Mouse (Mus musculus): Measurements from ENCODE around the gene Eif3f. TPM values are rescaled to one million over a fixed set of nuclear protein-coding genes. Genes with fewer than 3 reads are reported as not detected.

The Eif3f gene
- polyA plus RNA-seq, 1 experiment from 2014 or later = 34.6 TPM

- Histone ChIP-seq H3K4me3 (ENCODE audit: low read depth, low read length) (no peak overlapping the region), H3K4me1 (ENCODE audit: insufficient read depth) (no peaks in the 10 kb centered on the region), H3K4me2 (ENCODE audit: low read depth, low read length) (no peak overlapping the region), H3K27me3 (ENCODE audit: insufficient read depth, low read length) (no peaks in the 10 kb centered on the region), H3K36me3 (replicated peaks; ENCODE audit: insufficient read depth, low read length) (no peaks in the 10 kb centered on the region), H3K9me3 (ENCODE audit: low read length) (no peaks in the 10 kb centered on the region), H3K27ac (ENCODE audit: low read depth) (no peak overlapping the region), H3K9ac (replicated peaks) (no peak overlapping the region)
- TF ChIP-seq EP300 (IDR thresholded peaks at IDR 0.05; ENCODE audit: low read depth) (no peak), CTCF (IDR thresholded peaks at IDR 0.05; ENCODE audit: low read depth) (no peak)
- DNase-seq (no peak), ATAC-seq (no peak)
- WGBS (ENCODE audit: insufficient replicate concordance) = 65% methylated on average over 2 of the region's 3 CpGs
These were observed 51.9 kb downstream of the Eif3f start for GRCm38 (mm10) chr7:108985934-108986708.

- Histone ChIP-seq H3K27me3 (ENCODE audit: insufficient read depth, low read length) (no peaks in the 10 kb centered on the region), H3K9ac (replicated peaks) (no peak overlapping the region), H3K4me3 (ENCODE audit: low read depth, low read length) (no peak overlapping the region), H3K4me1 (ENCODE audit: insufficient read depth) (no peaks in the 10 kb centered on the region), H3K27ac (ENCODE audit: low read depth) (no peak overlapping the region), H3K36me3 (replicated peaks; ENCODE audit: insufficient read depth, low read length) (no peaks in the 10 kb centered on the region), H3K4me2 (ENCODE audit: low read depth, low read length) (no peak overlapping the region), H3K9me3 (ENCODE audit: low read length) (no peaks in the 10 kb centered on the region)
- ATAC-seq = no peak
- DNase-seq = no peak
- WGBS (ENCODE audit: insufficient replicate concordance) = 64% methylated on average over 9 of the region's 9 CpGs
- no peak for TF ChIP-seq EP300 (IDR thresholded peaks at IDR 0.05; ENCODE audit: low read depth)
- TF ChIP-seq CTCF (IDR thresholded peaks at IDR 0.05; ENCODE audit: low read depth) = no peak
These were observed 57.0 kb downstream of the Eif3f start for GRCm38 (mm10) chr7:108991207-108991606.

Other genes with a start within 250 kb of the Eif3f start
- not detected in 2 replicates for gene Olfr512, start 221.1 kb upstream of the Eif3f start, polyA plus RNA-seq (2015; fragmentation: Nextera tagmentation; extraction: Ambion mirVana)
- not detected in 2 replicates for gene Olfr513, start 183.4 kb upstream of the Eif3f start, polyA plus RNA-seq (2015; fragmentation: Nextera tagmentation; extraction: Ambion mirVana)
- not detected in 2 replicates for gene Olfr514, start 108.4 kb upstream of the Eif3f start, polyA plus RNA-seq (2015; fragmentation: Nextera tagmentation; extraction: Ambion mirVana)
- gene Olfr516, start 83.9 kb upstream of the Eif3f start, polyA plus RNA-seq (2015; fragmentation: Nextera tagmentation; extraction: Ambion mirVana) = not detected in 2 replicates
- not detected in 2 replicates for gene Olfr517, start 62.0 kb upstream of the Eif3f start, polyA plus RNA-seq (2015; fragmentation: Nextera tagmentation; extraction: Ambion mirVana)
- not detected in 2 replicates for gene Olfr518, start 49.4 kb upstream of the Eif3f start, polyA plus RNA-seq (2015; fragmentation: Nextera tagmentation; extraction: Ambion mirVana)
- not detected in 2 replicates for gene Olfr519, start 40.0 kb upstream of the Eif3f start, polyA plus RNA-seq (2015; fragmentation: Nextera tagmentation; extraction: Ambion mirVana)
- not detected in 2 replicates for gene Nlrp10, start 4.2 kb upstream of the Eif3f start, polyA plus RNA-seq (2015; fragmentation: Nextera tagmentation; extraction: Ambion mirVana)
- gene Tub, start 15.9 kb downstream of the Eif3f start, polyA plus RNA-seq (2015; fragmentation: Nextera tagmentation; extraction: Ambion mirVana) = not detected in 2 replicates
- 0.33 and 0.36 TPM in 2 replicates for gene Ric3, start 148.9 kb downstream of the Eif3f start, polyA plus RNA-seq (2015; fragmentation: Nextera tagmentation; extraction: Ambion mirVana)
- 1.5 and 1.8 TPM in 2 replicates for gene Lmo1, start 240.8 kb downstream of the Eif3f start, polyA plus RNA-seq (2015; fragmentation: Nextera tagmentation; extraction: Ambion mirVana)

Measured in liver, postnatal 0 days (tissue).